Mouse (Mus musculus) bone marrow macrophage, adult 2 months (primary cell): ENCODE data around the gene Btbd7.

Experiments used
- CTCF ChIP-seq: IDR thresholded peaks from 2 replicates; pipeline ENCODE4 v1.5.1; 2012; ENCODE audit warnings: low read depth, mild to moderate bottlenecking, low read length, moderate library complexity
- POLR2A ChIP-seq: IDR thresholded peaks from 2 replicates; pipeline ENCODE4 v1.6.1; 2012; ENCODE audit warnings: mild to moderate bottlenecking, low read depth, low read length, borderline replicate concordance

DNA sequence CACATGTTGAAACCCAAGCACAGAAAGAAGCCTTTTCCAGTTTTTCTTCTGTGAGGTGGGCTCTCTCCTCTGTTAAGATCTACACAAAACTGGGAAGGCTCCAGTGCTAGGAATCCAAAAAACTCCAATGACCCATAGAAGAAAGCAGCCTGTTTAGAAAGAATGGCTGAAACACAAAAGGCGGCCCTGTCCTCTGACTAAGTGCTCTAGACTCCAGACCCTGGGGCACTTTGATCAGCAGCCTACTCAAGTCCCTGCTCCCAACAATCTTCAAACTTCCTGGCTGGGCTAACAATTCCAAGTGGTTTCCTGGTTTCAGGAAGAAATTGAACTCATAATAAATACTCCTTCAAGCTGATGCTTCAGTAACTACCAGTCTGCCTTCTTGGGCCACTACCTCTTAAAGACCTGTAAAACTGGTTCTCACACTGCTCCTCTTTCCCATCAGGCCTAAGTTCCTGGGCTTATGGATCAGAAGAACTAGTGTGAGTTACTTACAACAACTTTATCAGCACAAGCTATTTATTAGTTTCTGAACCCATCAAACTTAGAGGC, 45.4 kb downstream of the Btbd7 start:
- TF ChIP-seq CTCF = no peak
- TF ChIP-seq POLR2A = no peak
